Mouse (Mus musculus): ENCODE measurements around the gene Stam.

GRCm38 (mm10) chr2:14150829-14151228, 76.9 kb downstream of the Stam start:
- TF ChIP-seq CTCF (IDR thresholded peaks at IDR 0.05; ENCODE audit: borderline replicate concordance, insufficient read depth, low read length) (no peak), POLR2A (IDR thresholded peaks at IDR 0.05; ENCODE audit: low read depth, low read length) (no peak)

Data from embryonic fibroblast, embryonic 13.5 days (primary cell).